Mouse (Mus musculus): Measurements from ENCODE around the gene Ang. TPM values are rescaled to one million over a fixed set of nuclear protein-coding genes. Genes with fewer than 3 reads are reported as not detected.
A peak's percentile ranks its signal among the peaks of the same experiment; 100 is the strongest.

The Ang gene
- polyA plus RNA-seq, 1 experiment from 2014 or later = 7.5 TPM

DNA sequence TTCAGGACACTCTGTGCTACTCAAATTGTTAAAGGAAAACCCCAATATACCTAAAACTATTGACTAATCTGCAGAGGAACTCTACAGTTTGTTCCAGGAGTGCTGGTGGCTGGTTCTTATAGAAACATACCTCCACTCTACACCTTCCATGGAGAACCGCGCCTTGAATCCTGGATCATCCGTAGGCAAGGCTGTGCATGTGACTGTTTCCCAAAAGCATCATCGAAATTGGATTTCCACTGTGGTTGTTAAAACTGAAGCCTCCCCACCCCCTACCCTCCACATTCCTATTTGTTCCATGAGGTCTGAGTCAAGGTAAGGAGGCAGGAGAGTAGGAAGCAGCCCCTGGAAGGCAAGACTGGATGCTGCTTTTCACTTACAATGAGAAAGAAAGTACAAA, 53.5 kb downstream of the Ang start:
- H3K9me3 ChIP-seq (replicated peaks; ENCODE audit: low read length) = no peaks in the 10 kb centered on the region
- no peak overlapping the region for H3K9ac ChIP-seq (ENCODE audit: low read depth, low read length)
- H3K36me3 ChIP-seq (ENCODE audit: insufficient read depth, low read length) = no peaks in the 10 kb centered on the region
- no peak for TF ChIP-seq CTCF (IDR thresholded peaks at IDR 0.05; ENCODE audit: low read depth)
- no peak overlapping the region for H3K4me3 ChIP-seq (replicated peaks; ENCODE audit: low read depth, low read length)
- 91% methylated on average over 4 of the region's 4 CpGs for WGBS
- no peak overlapping the region for H3K4me2 ChIP-seq (ENCODE audit: low read length)
- no peak overlapping the region for H3K27ac ChIP-seq
- ATAC-seq (replicated peaks; ENCODE audit: low FRiP score, low read depth) (no peak), DNase-seq (ENCODE audit: low spot score) (no peak)
- no peaks in the 10 kb centered on the region for H3K4me1 ChIP-seq (replicated peaks; ENCODE audit: insufficient read depth, low read length)
- no peaks in the 10 kb centered on the region for H3K27me3 ChIP-seq (ENCODE audit: insufficient read depth, low read length)

GRCm38 (mm10) chr14:51145521-51145920, 54.6 kb downstream of the Ang start:
- 82% methylated on average over 6 of the region's 6 CpGs for WGBS
- no peaks in the 10 kb centered on the region for H3K27me3 ChIP-seq (ENCODE audit: insufficient read depth, low read length)
- H3K9ac ChIP-seq (ENCODE audit: low read depth, low read length) = no peak overlapping the region
- no peaks in the 10 kb centered on the region for H3K36me3 ChIP-seq (ENCODE audit: insufficient read depth, low read length)
- no peaks in the 10 kb centered on the region for H3K9me3 ChIP-seq (replicated peaks; ENCODE audit: low read length)
- TF ChIP-seq CTCF (IDR thresholded peaks at IDR 0.05; ENCODE audit: low read depth) = no peak
- no peaks in the 10 kb centered on the region for H3K4me1 ChIP-seq (replicated peaks; ENCODE audit: insufficient read depth, low read length)
- H3K27ac ChIP-seq = no peak overlapping the region
- H3K4me2 ChIP-seq (ENCODE audit: low read length) = no peak overlapping the region
- no peak for ATAC-seq (replicated peaks; ENCODE audit: low FRiP score, low read depth)
- H3K4me3 ChIP-seq (replicated peaks; ENCODE audit: low read depth, low read length) = no peak overlapping the region
- DNase-seq (ENCODE audit: low spot score) = no peak

GRCm38 (mm10) chr14:51146685-51147084, 55.7 kb downstream of the Ang start, which contains the start of gene Rnase1:
TSS of gene Rnase1 (minus strand) at chr14:51146785.
- Histone ChIP-seq H3K27me3 (ENCODE audit: insufficient read depth, low read length) (no peaks in the 10 kb centered on the region), H3K4me3 (replicated peaks; ENCODE audit: low read depth, low read length) (no peak within 1 kb of the TSS), H3K9me3 (replicated peaks; ENCODE audit: low read length) (no peaks in the 10 kb centered on the region), H3K4me1 (replicated peaks; ENCODE audit: insufficient read depth, low read length) (no peaks in the 10 kb centered on the region), H3K27ac (no peak within 1 kb of the TSS), H3K36me3 (ENCODE audit: insufficient read depth, low read length) (no peaks in the 10 kb centered on the region), H3K4me2 (ENCODE audit: low read length) (no peak within 1 kb of the TSS), H3K9ac (ENCODE audit: low read depth, low read length) (no peak within 1 kb of the TSS)
- WGBS = 70% methylated on average over 2 of the region's 2 CpGs
- TF ChIP-seq CTCF (IDR thresholded peaks at IDR 0.05; ENCODE audit: low read depth) = no peak
- ATAC-seq (replicated peaks; ENCODE audit: low FRiP score, low read depth) (no peak), DNase-seq (ENCODE audit: low spot score) (no peak)

- H3K27ac ChIP-seq = no peak overlapping the region
- H3K27me3 ChIP-seq (ENCODE audit: insufficient read depth, low read length) = no peaks in the 10 kb centered on the region
- ATAC-seq (replicated peaks; ENCODE audit: low FRiP score, low read depth) (no peak), DNase-seq (ENCODE audit: low spot score) (no peak)
- H3K4me1 ChIP-seq (replicated peaks; ENCODE audit: insufficient read depth, low read length) = no peaks in the 10 kb centered on the region
- 65% methylated on average over 3 of the region's 3 CpGs for WGBS
- H3K4me3 ChIP-seq (replicated peaks; ENCODE audit: low read depth, low read length) = no peak overlapping the region
- no peaks in the 10 kb centered on the region for H3K36me3 ChIP-seq (ENCODE audit: insufficient read depth, low read length)
- no peak for TF ChIP-seq CTCF (IDR thresholded peaks at IDR 0.05; ENCODE audit: low read depth)
- H3K9ac ChIP-seq (ENCODE audit: low read depth, low read length) = no peak overlapping the region
- H3K4me2 ChIP-seq (ENCODE audit: low read length) = no peak overlapping the region
- H3K9me3 ChIP-seq (replicated peaks; ENCODE audit: low read length) = no peaks in the 10 kb centered on the region
These were observed 57.1 kb downstream of the Ang start for GRCm38 (mm10) chr14:51148006-51148405.

DNA sequence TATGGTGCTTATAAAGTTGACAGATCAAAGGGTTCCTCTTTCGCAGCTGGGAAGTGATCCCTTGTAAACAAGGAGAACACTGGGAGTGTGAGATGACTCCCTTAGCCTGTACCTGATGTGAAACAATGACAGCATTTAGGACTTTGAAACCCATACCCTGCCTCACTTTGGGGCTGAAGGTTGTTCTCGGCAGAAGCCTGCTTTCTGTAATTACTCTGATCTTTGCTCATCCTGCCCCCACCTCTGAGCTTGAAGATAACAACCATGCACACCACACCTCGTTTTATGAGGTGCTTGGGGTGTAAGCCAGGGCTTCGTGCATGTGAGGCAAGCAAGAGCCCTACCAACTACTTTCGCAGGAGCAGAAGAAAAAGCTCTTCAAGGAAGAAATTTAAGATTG, 58.2 kb downstream of the Ang start:
- H3K36me3 ChIP-seq (ENCODE audit: insufficient read depth, low read length) = no peaks in the 10 kb centered on the region
- no peak overlapping the region for H3K4me2 ChIP-seq (ENCODE audit: low read length)
- H3K9ac ChIP-seq (ENCODE audit: low read depth, low read length) = no peak overlapping the region
- TF ChIP-seq CTCF (IDR thresholded peaks at IDR 0.05; ENCODE audit: low read depth) = no peak
- H3K27me3 ChIP-seq (ENCODE audit: insufficient read depth, low read length) = no peaks in the 10 kb centered on the region
- H3K9me3 ChIP-seq (replicated peaks; ENCODE audit: low read length) = no peaks in the 10 kb centered on the region
- ATAC-seq (replicated peaks; ENCODE audit: low FRiP score, low read depth) (no peak), DNase-seq (ENCODE audit: low spot score) (peak; percentile 27)
- 17% methylated on average over 5 of the region's 5 CpGs for WGBS
- H3K4me3 ChIP-seq (replicated peaks; ENCODE audit: low read depth, low read length) = no peak overlapping the region
- no peak overlapping the region for H3K27ac ChIP-seq
- H3K4me1 ChIP-seq (replicated peaks; ENCODE audit: insufficient read depth, low read length) = no peaks in the 10 kb centered on the region

GRCm38 (mm10) chr14:51150206-51150831, 59.4 kb downstream of the Ang start:
- Histone ChIP-seq H3K36me3 (ENCODE audit: insufficient read depth, low read length) (no peaks in the 10 kb centered on the region), H3K27ac (no peak overlapping the region), H3K4me3 (replicated peaks; ENCODE audit: low read depth, low read length) (no peak overlapping the region), H3K4me1 (replicated peaks; ENCODE audit: insufficient read depth, low read length) (no peaks in the 10 kb centered on the region), H3K9me3 (replicated peaks; ENCODE audit: low read length) (no peaks in the 10 kb centered on the region), H3K9ac (ENCODE audit: low read depth, low read length) (no peak overlapping the region), H3K4me2 (ENCODE audit: low read length) (no peak overlapping the region), H3K27me3 (ENCODE audit: insufficient read depth, low read length) (no peaks in the 10 kb centered on the region)
- 93% methylated on average over 3 of the region's 3 CpGs for WGBS
- ATAC-seq (replicated peaks; ENCODE audit: low FRiP score, low read depth) = no peak
- no peak for TF ChIP-seq CTCF (IDR thresholded peaks at IDR 0.05; ENCODE audit: low read depth)
- no peak for DNase-seq (ENCODE audit: low spot score)

Other genes starting within 250 kb of the Ang start
- 8.4 and 10.9 TPM in 2 replicates for gene Tep1, start 220.6 kb upstream of the Ang start, polyA plus RNA-seq (2015; fragmentation: Nextera tagmentation; extraction: Ambion mirVana)
- gene Klhl33, start 193.6 kb upstream of the Ang start, polyA plus RNA-seq (2015; fragmentation: Nextera tagmentation; extraction: Ambion mirVana) = 0.24 and 0.37 TPM in 2 replicates
- gene Osgep, start 166.3 kb upstream of the Ang start, polyA plus RNA-seq (2015; fragmentation: Nextera tagmentation; extraction: Ambion mirVana) = 122 and 138 TPM in 2 replicates
- gene Apex1, start 166.2 kb upstream of the Ang start, polyA plus RNA-seq (2015; fragmentation: Nextera tagmentation; extraction: Ambion mirVana) = 211 and 212 TPM in 2 replicates
- 49.5 and 52.6 TPM in 2 replicates for gene Pip4p1, start 160.3 kb upstream of the Ang start, polyA plus RNA-seq (2015; fragmentation: Nextera tagmentation; extraction: Ambion mirVana)
- 78.5 and 81.0 TPM in 2 replicates for gene Pnp, start 160.1 kb upstream of the Ang start, polyA plus RNA-seq (2015; fragmentation: Nextera tagmentation; extraction: Ambion mirVana)
- not detected in 2 replicates for gene Gm49342, start 146.6 kb upstream of the Ang start, polyA plus RNA-seq (2015; fragmentation: Nextera tagmentation; extraction: Ambion mirVana)
- gene Pnp2, start 135.2 kb upstream of the Ang start, polyA plus RNA-seq (2015; fragmentation: Nextera tagmentation; extraction: Ambion mirVana) = 0.79 and 1.1 TPM in 2 replicates
- 0.08 and 0.11 TPM in 2 replicates for gene Rnase10, start 83.4 kb upstream of the Ang start, polyA plus RNA-seq (2015; fragmentation: Nextera tagmentation; extraction: Ambion mirVana)
- 0.11 TPM in 1 of 2 replicates, not detected in the other for gene Rnase9, start 49.3 kb upstream of the Ang start, polyA plus RNA-seq (2015; fragmentation: Nextera tagmentation; extraction: Ambion mirVana)
- gene Rnase11, start 41.0 kb upstream of the Ang start, polyA plus RNA-seq (2015; fragmentation: Nextera tagmentation; extraction: Ambion mirVana) = 0.27 TPM in 1 of 2 replicates, not detected in the other
- gene Rnase12, start 33.5 kb upstream of the Ang start, polyA plus RNA-seq (2015; fragmentation: Nextera tagmentation; extraction: Ambion mirVana) = 10.3 and 11.1 TPM in 2 replicates
- gene Olfr750, start 16.7 kb upstream of the Ang start, polyA plus RNA-seq (2015; fragmentation: Nextera tagmentation; extraction: Ambion mirVana) = not detected in 2 replicates
- 41.4 and 48.2 TPM in 2 replicates for gene Rnase4, start 73 bp upstream of the Ang start, polyA plus RNA-seq (2015; fragmentation: Nextera tagmentation; extraction: Ambion mirVana)
- gene Eddm3b, start 23.3 kb downstream of the Ang start, polyA plus RNA-seq (2015; fragmentation: Nextera tagmentation; extraction: Ambion mirVana) = 2.0 and 2.8 TPM in 2 replicates
- gene Rnase6, start 32.8 kb downstream of the Ang start, polyA plus RNA-seq (2015; fragmentation: Nextera tagmentation; extraction: Ambion mirVana) = 0.83 and 1.4 TPM in 2 replicates
- 0.51 and 1.0 TPM in 2 replicates for gene Rnase1, start 55.6 kb downstream of the Ang start, polyA plus RNA-seq (2015; fragmentation: Nextera tagmentation; extraction: Ambion mirVana)
- gene Rnase2b, start 71.1 kb downstream of the Ang start, polyA plus RNA-seq (2015; fragmentation: Nextera tagmentation; extraction: Ambion mirVana) = not detected in 2 replicates
- gene Ang2, start 108.0 kb downstream of the Ang start, polyA plus RNA-seq (2015; fragmentation: Nextera tagmentation; extraction: Ambion mirVana) = not detected in 2 replicates
- gene Ear14, start 112.2 kb downstream of the Ang start, polyA plus RNA-seq (2015; fragmentation: Nextera tagmentation; extraction: Ambion mirVana) = not detected in 2 replicates
- not detected in 2 replicates for gene Rnase2a, start 165.0 kb downstream of the Ang start, polyA plus RNA-seq (2015; fragmentation: Nextera tagmentation; extraction: Ambion mirVana)

All from kidney, postnatal 0 days (tissue).